Mouse (Mus musculus) limb, embryonic 11.5 days (tissue): ENCODE measurements at regions not wholly inside any gene's neighbourhood (a gene's known extent, or its start where the extent isn't known, plus 50 kb on each side); places are given as distances from the start of the nearest gene placed in this dataset.
"Not testable (repeated sequence)": the region's sequence is repeated elsewhere in the genome, so short reads cannot be mapped to it uniquely, and the experiment has no call there.

ENCODE experiments used
- ATAC-seq: fragments of 200-750 bp; cut with Nextera tagmentation; 2 replicates; pipeline ENCODE4 v1.8.0; 2017; ENCODE audit warnings: low read depth; ENCODE audit not compliant: insufficient number of reproducible peaks, low FRiP score, low TSS enrichment
- DNase-seq: peaks from one replicate; pipeline ENCODE4 v3.0.0-alpha.2; 2015; ENCODE audit warnings: low spot score
- H3K27ac ChIP-seq: fragments of 300-500 bp; sonication (generic); replicated peaks from 2 replicates; pipeline ENCODE4 v1.5.1; 2014; ENCODE audit warnings: low read depth, mild to moderate bottlenecking, low read length
- H3K27me3 ChIP-seq: fragments of 300-500 bp; sonication (generic); 2 replicates; pipeline ENCODE4 v1.6.1; 2014; ENCODE audit warnings: mild to moderate bottlenecking, low read length, mixed read lengths; ENCODE audit not compliant: control insufficient read depth, insufficient read depth
- H3K36me3 ChIP-seq: fragments of 300-500 bp; sonication (generic); 2 replicates; pipeline ENCODE4 v1.6.1; 2014; ENCODE audit warnings: mild to moderate bottlenecking, low read length, moderate library complexity, mixed read lengths; ENCODE audit not compliant: control insufficient read depth, insufficient read depth
- H3K4me1 ChIP-seq: fragments of 300-500 bp; sonication (generic); 2 replicates; pipeline ENCODE4 v1.6.1; 2014; ENCODE audit warnings: low read length, mixed read lengths; ENCODE audit not compliant: control insufficient read depth, insufficient read depth
- H3K4me2 ChIP-seq: fragments of 300-500 bp; sonication (generic); 2 replicates; pipeline ENCODE4 v1.6.1; 2014; ENCODE audit warnings: low read depth, mild to moderate bottlenecking, moderate library complexity; ENCODE audit not compliant: severe bottlenecking
- H3K4me3 ChIP-seq: fragments of 300-500 bp; sonication (generic); 2 replicates; pipeline ENCODE4 v1.5.1; 2014; ENCODE audit warnings: low read depth, low read length
- H3K9ac ChIP-seq: fragments of 300-500 bp; sonication (generic); 2 replicates; pipeline ENCODE4 v1.6.1; 2014; ENCODE audit warnings: mild to moderate bottlenecking, low read length
- H3K9me3 ChIP-seq: fragments of 300-500 bp; sonication (generic); 2 replicates; pipeline ENCODE4 v1.6.1; 2016; ENCODE audit warnings: low read length; ENCODE audit not compliant: control insufficient read depth
- WGBS: fragments of 180-500 bp; shearing (Covaris S2); extraction: QIAGEN DNeasy Blood & Tissue Kit; methylation state at CpG from one replicate; pipeline ENCODE4 v1.1.7; 2014; 5-methylcytosine and 5-hydroxymethylcytosine counted together

- not testable (repeated sequence) for H3K9ac ChIP-seq, H3K4me2 ChIP-seq, H3K27me3 ChIP-seq, H3K9me3 ChIP-seq, H3K36me3 ChIP-seq, DNase-seq, H3K4me1 ChIP-seq, H3K27ac ChIP-seq, H3K4me3 ChIP-seq, ATAC-seq
- 88% methylated on average over 7 of the region's 7 CpGs for WGBS
Observed at GRCm38 (mm10) chr14:53474170-53474569, 779.7 kb downstream of the Dad1 start.

GRCm38 (mm10) chr14:53460790-53461189 lies 793.1 kb downstream of the Dad1 start:
- H3K4me3 ChIP-seq, ATAC-seq, H3K27me3 ChIP-seq, DNase-seq, H3K9me3 ChIP-seq, H3K9ac ChIP-seq, H3K4me2 ChIP-seq, H3K36me3 ChIP-seq, H3K4me1 ChIP-seq, H3K27ac ChIP-seq: not testable (repeated sequence)

DNA sequence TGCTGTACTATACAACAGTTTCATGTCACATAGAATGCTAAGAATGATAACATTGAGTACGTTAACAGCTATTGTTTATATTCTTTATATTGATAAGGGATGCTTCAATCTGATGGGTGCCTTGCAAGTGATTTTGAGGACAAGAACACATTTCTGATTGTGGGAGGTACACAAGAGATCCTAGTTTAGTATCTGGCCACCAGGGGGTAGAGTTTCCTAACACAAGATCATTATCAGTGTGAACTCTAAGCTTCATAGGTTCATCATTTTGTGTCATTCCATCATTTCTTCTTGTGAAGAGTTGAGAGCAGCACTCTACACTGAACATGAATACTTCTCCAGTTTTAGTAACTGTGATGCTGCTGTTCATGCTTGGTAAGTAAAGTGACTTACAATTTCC lies 799.9 kb downstream of the Dad1 start:
- DNase-seq (no peak), ATAC-seq (no peak)
- WGBS, result 89% methylated on average over 1 of the region's 1 CpGs
- no peak overlapping the region for H3K4me3 ChIP-seq
- no peak overlapping the region for H3K4me2 ChIP-seq
- no peak overlapping the region for H3K27ac ChIP-seq
- no peaks in the 10 kb centered on the region for H3K27me3 ChIP-seq
- H3K9me3 ChIP-seq, result no peaks in the 10 kb centered on the region
- no peaks in the 10 kb centered on the region for H3K4me1 ChIP-seq
- no peaks in the 10 kb centered on the region for H3K36me3 ChIP-seq
- H3K9ac ChIP-seq, result no peak overlapping the region

DNA sequence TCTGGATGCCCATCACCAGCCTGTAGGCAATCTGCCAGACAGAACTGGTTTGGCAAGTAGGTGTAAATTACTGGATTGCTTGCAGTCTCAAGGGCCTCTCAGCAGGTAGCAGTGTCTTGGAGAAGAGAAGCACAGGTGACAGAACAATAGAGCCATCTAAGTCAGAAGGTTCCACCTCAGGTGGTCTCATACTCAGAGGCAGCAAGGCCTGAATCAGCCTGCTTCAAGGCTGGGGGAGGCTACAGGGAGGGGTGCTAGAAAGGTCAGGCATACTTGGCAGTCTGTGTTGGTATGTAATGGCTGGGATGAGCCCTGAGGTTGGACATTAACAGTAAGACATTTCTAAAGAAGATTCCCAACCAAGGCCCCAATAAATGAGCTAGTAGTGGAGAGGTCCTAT lies 814.3 kb downstream of the Dad1 start:
- ATAC-seq, H3K9me3 ChIP-seq: not testable (repeated sequence)

DNA sequence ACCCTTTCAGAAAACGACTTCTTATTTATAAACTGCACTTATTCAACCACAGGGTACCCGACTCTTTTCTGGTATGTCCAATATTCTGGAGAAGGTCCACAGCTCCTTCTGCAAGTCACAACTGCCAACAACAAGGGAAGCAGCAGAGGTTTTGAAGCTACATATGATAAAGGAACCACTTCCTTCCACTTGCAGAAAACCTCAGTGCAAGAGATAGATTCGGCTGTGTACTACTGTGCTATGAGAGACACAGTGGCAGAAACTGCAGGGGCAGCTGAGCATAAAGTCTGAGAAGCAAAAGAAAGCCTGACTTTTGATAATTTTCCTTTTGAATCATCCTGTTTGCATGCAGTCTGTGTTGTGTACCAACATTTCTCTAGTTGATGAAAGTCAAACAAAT lies 823.8 kb downstream of the Dad1 start:
- not testable (repeated sequence) for H3K9me3 ChIP-seq, H3K4me1 ChIP-seq, H3K36me3 ChIP-seq, H3K4me3 ChIP-seq, H3K27me3 ChIP-seq, H3K4me2 ChIP-seq, ATAC-seq, H3K9ac ChIP-seq, H3K27ac ChIP-seq, DNase-seq
- whole genome bisulfite sequencing, result 88% methylated on average over 2 of the region's 3 CpGs

More for the DNA sequence above, 814.3 kb downstream of the Dad1 start:
- not testable (repeated sequence) for H3K27me3 ChIP-seq, H3K4me1 ChIP-seq, H3K36me3 ChIP-seq, DNase-seq, H3K4me3 ChIP-seq, H3K4me2 ChIP-seq, H3K27ac ChIP-seq, H3K9ac ChIP-seq

- ATAC-seq, H3K4me3 ChIP-seq, H3K9ac ChIP-seq, H3K27ac ChIP-seq, H3K27me3 ChIP-seq, H3K4me1 ChIP-seq, H3K36me3 ChIP-seq, H3K9me3 ChIP-seq, DNase-seq, H3K4me2 ChIP-seq: not testable (repeated sequence)
- 50% methylated on average over 1 of the region's 1 CpGs for WGBS
Observed at GRCm38 (mm10) chr14:53428447-53428846, 825.5 kb downstream of the Dad1 start.

DNA sequence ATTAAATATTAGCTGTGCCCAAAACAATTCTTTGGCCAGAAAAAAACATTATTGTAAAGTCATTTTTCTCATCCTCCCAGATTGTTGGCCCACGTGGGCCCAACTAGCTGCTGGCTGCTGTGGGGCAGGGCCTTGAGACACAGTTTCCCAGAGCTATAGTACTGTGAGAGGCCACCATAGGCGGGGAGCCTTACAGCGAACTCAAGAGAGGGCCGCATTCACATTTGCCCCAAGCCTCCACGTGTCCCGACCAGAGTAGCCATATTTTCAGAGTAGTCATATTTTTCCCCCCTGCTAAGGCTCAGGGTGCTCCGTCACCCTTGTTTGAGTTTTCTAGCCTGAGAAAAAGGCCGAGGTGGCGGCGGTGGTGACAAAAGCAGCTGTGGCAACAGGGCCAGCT lies 826.3 kb downstream of the Dad1 start:
- WGBS, result 81% methylated on average over 10 of the region's 10 CpGs
- not testable (repeated sequence) for H3K4me3 ChIP-seq, ATAC-seq, H3K4me1 ChIP-seq, H3K4me2 ChIP-seq, H3K27ac ChIP-seq, H3K9me3 ChIP-seq, DNase-seq, H3K27me3 ChIP-seq, H3K36me3 ChIP-seq, H3K9ac ChIP-seq

DNA sequence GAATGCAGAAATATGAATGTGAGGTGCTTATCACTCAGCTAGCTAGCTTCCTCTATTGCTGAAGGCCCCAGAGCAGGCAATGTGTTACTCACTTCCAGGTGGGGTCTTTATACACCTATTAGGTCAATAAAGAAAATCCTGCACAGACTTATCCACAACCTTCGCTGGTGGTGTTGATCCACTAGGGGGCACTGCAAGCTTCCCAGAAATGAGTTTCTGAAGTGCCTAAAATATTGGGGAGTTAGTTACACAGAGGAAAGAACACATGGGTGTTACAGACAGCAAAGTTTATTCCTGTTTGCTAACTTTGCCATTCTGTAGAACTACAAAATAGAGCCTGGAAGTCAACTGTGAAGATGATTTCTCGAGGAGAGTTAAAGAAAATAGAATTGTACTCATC lies 836.9 kb downstream of the Dad1 start:
- not testable (repeated sequence) for H3K4me3 ChIP-seq, H3K4me1 ChIP-seq, H3K27me3 ChIP-seq, ATAC-seq, H3K27ac ChIP-seq, H3K4me2 ChIP-seq, H3K36me3 ChIP-seq, H3K9ac ChIP-seq, H3K9me3 ChIP-seq, DNase-seq
- WGBS, result 67% methylated on average over 1 of the region's 2 CpGs

DNA sequence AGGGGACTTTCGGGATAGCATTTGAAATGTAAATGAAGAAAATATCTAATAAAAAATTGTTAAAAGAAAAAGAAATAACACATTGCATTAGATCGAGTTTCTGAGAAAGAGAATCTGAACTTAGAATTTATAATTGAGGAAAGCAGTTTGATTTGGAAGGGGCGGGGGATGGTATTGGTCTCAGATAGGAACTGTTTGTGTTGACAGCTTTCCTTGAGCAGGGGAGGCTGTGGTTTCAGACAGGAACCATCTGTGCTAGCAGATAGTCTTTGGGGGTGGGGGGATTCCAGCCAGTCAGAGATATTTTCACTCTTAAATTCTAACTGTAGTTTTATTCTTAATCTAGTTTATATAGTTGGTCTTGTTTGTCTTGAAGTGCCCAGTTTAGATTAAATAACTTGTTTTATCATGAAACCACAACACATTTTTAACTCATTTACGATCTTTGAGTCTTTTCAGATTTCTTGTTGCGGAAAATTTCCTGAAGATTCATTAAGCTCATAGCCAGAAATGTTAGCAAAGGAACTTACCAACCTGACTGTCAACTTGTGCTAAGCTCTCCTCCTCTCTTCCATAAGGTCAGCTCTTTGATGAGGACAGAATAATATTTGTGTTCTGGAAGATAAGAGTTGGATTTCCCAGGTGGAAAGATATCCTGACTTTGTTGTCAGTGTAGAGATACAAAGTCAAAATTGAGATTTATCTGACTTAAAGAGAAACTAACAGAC lies 846.2 kb downstream of the Dad1 start:
- WGBS, result 95% methylated on average over 2 of the region's 5 CpGs
- not testable (repeated sequence) for H3K27me3 ChIP-seq, H3K9me3 ChIP-seq, H3K36me3 ChIP-seq, H3K4me3 ChIP-seq, DNase-seq, ATAC-seq, H3K27ac ChIP-seq, H3K4me1 ChIP-seq, H3K4me2 ChIP-seq, H3K9ac ChIP-seq
